28 mouse cellular contexts compared by ENCODE assay signal in genomic region chr9:70481872-70482271, GRCm38 (mm10).
"Had no signal": no experiment of that assay in that cellular context is flagged by ENCODE, and none has a peak within 500 bp of the region (broad histone marks: within the 10 kb centered on the region; RNA-seq: fewer than 3 reads in every experiment).

No protein-coding gene starts in this region.

- H3K27me3 ChIP-seq: limb, embryonic 12.5 days; limb, embryonic 13.5 days; limb, embryonic 15.5 days; liver, embryonic 12.5 days; liver, embryonic 13.5 days; liver, embryonic 15.5 days; lung, embryonic 15.5 days; megakaryocyte, embryonic 14.5 days; midbrain, embryonic 12.5 days; midbrain, embryonic 13.5 days; midbrain, embryonic 15.5 days; neural tube, embryonic 12.5 days had no signal

- H3K4me3 ChIP-seq: limb, embryonic 10.5 days; limb, embryonic 12.5 days; limb, embryonic 13.5 days; limb, embryonic 15.5 days; liver, embryonic 12.5 days; liver, embryonic 13.5 days; liver, embryonic 15.5 days; lung, embryonic 15.5 days; megakaryocyte, embryonic 14.5 days; midbrain, embryonic 10.5 days; midbrain, embryonic 12.5 days; midbrain, embryonic 13.5 days; midbrain, embryonic 15.5 days; myocyte; neural tube, embryonic 12.5 days had no signal

- H3K27ac ChIP-seq: limb, embryonic 10.5 days; limb, embryonic 12.5 days; limb, embryonic 13.5 days; limb, embryonic 15.5 days; liver, embryonic 12.5 days; liver, embryonic 13.5 days; liver, embryonic 14.5 days; liver, embryonic 15.5 days; lung, embryonic 15.5 days; macrophage; midbrain, embryonic 10.5 days; midbrain, embryonic 12.5 days; midbrain, embryonic 13.5 days; midbrain, embryonic 15.5 days; neural tube, embryonic 12.5 days had no signal

- H3K9me3 ChIP-seq: limb, embryonic 10.5 days; limb, embryonic 12.5 days; limb, embryonic 13.5 days; limb, embryonic 15.5 days; liver, embryonic 12.5 days; liver, embryonic 13.5 days; liver, embryonic 15.5 days; lung, embryonic 15.5 days; megakaryocyte, embryonic 14.5 days; midbrain, embryonic 10.5 days; midbrain, embryonic 12.5 days; midbrain, embryonic 13.5 days; midbrain, embryonic 15.5 days; neural tube, embryonic 12.5 days had no signal

- DNase-seq: left cerebral cortex, postnatal 4 days; liver; liver, embryonic 13.5 days; liver, postnatal 0 days; lung, adult 18-20 months; lung, adult 2 months; lung, embryonic 14.5 days; lung, postnatal 10 days; lung, postnatal 14 days; lung, postnatal 36 days; lung, postnatal 4 days; midbrain, embryonic 14.5 days had no signal

- H3K9ac ChIP-seq: limb, embryonic 12.5 days; limb, embryonic 13.5 days; limb, embryonic 15.5 days; liver, embryonic 12.5 days; liver, embryonic 13.5 days; liver, embryonic 14.5 days; liver, embryonic 15.5 days; liver, postnatal 0 days; lung, embryonic 14.5 days; lung, embryonic 15.5 days; midbrain, embryonic 12.5 days; midbrain, embryonic 13.5 days; midbrain, embryonic 15.5 days; neural tube, embryonic 12.5 days had no signal

- H3K4me1 ChIP-seq: limb, embryonic 10.5 days; limb, embryonic 12.5 days; limb, embryonic 13.5 days; limb, embryonic 15.5 days; liver, embryonic 15.5 days; lung, embryonic 15.5 days; midbrain, embryonic 10.5 days; midbrain, embryonic 12.5 days; midbrain, embryonic 13.5 days; midbrain, embryonic 15.5 days; neural tube, embryonic 12.5 days had no signal

- H3K36me3 ChIP-seq: midbrain, embryonic 12.5 days; midbrain, embryonic 15.5 days had no signal
